Mouse (Mus musculus): ENCODE measurements around the gene Frmd4b.

GRCm38 (mm10) chr6:97250966-97251365 is 366.4 kb downstream of the Frmd4b start:
- TF ChIP-seq CTCF (IDR thresholded peaks at IDR 0.05) (peak; percentile 93), EP300 (IDR thresholded peaks at IDR 0.05; ENCODE audit: insufficient read depth, low read depth, low read length) (0 out of 2 replicates have a peak, but pooled peaks have one; percentile 18), POLR2A (IDR thresholded peaks at IDR 0.05; ENCODE audit: insufficient read depth, low read depth, low read length) (no peak)
